Mouse (Mus musculus) layer of hippocampus, adult 9-10 months (tissue): ENCODE data around the gene Zfp105.
A peak's percentile ranks its signal among the peaks of the same experiment; 100 is the strongest.

Source experiments
- DNase-seq: peaks from one replicate; pipeline ENCODE4 v3.0.0; 2022; ENCODE audit warnings: low spot score

The Zfp105 gene

DNA sequence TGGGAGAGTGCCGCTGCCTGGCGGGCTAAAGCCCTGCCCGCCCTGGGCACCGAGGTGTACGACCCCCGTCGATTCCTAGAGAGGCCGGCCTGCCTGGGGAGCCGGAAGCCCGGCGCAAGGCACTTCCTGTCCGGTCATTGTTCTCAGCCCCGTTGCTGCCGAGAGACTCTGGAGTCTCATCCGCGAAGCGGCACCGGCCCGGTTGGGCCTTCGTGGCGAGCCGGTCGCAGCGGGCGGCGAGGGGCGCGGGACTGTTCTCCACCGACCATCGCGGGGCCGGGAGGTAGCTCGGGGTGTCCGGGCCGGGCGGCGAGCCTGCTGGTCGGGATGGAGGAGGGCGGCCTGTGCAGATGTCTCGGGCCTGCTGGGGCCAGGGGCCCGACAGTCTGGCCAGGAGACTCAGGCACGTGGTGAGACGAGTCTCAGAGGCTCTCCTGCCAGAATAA, at the start of gene Zfp105:
Zfp105 (plus strand) TSS at position 137 of the 446 bp plus-strand sequence.
- peak; percentile 29 for DNase-seq

DNA sequence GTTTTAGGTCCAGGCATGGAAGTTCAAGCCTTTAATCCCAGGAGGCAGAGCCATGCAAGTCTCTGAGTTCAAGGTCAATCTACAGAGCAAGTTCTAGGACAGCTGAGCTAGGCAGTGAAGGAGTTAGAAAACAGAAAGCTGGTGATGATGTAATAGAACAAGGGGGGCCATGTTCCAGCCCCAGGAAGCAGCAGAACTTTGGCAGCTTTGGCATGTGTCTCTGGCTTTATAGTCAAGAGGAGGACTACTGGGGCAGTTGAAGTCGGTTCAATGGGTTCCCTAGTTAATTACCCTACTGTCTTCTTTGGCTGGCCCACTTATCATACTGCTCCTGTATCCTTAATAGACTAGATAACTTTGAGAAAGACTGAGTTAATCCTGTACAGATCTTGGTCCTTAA, 48.2 kb upstream of the Zfp105 start:
- DNase-seq = no peak

DNA sequence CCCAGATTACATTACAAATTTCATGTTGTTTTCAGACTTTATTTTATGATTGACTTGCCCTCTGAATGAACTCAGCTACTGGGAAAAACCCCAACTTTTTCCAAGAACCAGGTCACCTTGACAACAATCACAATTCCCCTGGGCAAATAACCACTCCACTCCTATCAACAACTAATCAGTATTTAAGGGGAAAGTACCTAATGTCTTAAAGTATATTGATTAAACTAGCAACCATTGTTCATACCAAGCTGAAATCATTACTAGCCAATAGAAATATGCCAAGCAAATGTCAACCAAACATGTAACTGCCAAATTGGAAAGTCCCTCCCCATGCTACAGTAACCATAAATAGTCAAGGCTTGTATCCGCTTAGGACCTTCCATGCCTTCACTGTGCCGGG, 47.7 kb upstream of the Zfp105 start:
- no peak for DNase-seq

DNA sequence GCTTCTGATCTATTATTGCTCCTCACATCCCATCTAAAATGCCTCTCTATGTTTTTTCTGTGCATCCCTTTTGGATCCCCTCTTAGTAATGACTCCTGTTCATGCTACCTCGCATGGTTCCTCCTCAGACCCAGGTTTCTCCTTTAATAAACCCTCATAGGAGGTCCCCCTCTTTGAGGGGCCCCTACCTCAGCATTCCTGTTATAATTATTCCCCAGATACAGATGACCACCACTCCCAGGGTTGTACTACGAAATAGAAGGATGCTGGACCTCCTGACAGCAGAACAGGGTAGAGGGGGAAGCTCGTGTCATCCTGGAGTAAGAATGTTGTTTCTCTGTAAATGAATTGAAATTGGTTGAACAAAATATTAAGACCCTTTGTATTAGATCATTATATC, 37.5 kb upstream of the Zfp105 start, which contains the start of gene Zkscan7:
Zkscan7 (plus strand) TSS at position 301 of the 400 bp plus-strand sequence.
- no peak for DNase-seq

DNA sequence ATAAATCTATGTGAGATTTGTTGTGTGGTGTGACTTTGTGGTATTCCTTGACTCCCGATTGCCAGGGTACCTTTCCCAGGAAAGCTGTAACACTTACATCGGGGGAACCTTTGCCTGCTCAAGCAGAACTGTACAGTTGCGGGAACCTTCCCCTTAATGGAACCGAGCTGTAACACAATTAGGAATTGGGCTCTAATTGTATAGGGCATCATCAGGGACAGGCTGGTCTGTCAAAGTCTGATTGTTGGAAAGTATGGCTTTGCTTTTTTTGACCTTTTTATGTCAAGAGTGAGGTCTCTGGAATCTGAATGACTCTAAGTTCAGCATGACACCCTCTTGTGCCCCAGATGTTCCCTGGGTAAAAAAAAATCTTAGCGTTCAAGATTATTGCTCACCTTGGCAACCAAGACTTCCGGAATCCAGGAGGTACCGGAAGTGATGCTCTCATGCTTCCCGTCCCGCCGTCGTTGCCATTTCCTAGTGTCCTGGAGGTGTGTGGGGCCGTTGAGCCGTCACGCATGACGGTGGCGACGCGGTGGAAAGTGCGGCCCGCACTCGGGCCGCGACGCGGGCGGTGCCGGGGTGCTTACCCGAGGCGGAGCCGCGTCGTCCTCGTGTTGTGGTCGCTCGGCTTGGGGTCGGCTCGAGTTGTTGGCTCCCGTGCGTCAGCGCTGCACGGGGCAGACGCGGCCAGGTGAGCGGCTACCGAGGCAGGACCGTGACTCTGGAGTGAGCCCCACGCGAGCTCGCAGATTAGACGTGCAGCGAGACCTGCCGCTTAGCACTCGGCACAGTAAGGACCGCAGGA, 36.3 kb upstream of the Zfp105 start:
- peak; percentile 18 for DNase-seq

DNA sequence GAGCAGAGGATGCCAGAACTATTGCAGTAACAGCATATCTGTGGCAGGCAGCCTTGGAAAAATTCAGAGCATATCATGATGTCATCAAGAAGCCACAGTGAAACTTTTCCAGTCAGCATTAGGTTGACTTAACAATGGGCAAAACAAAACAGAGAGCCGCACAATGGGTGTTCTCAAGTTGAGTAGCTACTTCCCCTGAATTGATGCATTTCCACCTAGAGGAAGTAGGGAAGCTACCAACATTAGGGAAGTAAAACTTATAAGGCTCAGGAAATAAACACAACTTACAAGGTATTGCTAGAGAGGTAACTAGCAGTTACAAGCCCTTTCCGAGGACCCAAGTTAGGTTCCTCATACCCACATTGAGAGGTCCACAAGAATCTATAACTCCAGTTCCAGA, 21.8 kb upstream of the Zfp105 start:
- DNase-seq = no peak

DNA sequence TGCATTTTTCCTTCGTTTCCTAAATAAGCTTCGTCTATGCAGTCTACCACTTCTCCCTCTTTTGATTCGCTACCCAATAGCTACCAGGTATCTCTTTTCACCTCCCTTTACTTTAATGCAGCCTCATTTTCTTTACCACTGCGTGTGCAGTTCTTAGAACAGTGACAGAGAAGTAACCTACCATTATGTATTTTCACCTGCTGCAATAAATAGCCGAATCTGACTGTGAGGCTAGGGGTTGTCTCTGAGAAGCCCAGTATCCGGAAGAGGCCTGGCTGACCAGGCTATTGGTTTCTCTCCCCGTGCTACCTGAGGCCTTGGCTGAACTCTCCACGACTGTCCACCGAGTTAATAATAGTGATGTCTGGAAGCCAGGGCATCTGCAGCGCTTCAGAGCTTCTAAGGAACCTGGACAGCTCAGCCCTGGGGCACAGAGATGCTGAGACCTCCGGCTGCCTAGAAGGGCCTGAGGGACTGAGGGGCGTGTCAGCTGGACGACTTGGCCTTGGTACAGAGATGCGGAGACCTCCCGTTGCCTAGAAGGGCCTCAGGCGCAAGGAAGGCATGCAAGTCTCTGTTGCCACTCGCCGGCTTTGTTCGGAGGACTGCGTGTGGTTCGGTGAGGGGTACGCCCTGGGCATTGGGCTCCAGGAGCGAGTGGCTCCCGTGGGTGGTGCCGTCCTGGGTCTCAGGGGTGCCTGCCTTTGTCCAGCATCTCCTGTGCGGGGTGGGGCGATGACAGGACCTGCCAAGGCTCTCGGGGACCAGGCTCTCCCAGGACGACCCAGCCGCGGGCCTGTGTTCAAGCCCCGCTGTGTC, 19.9 kb upstream of the Zfp105 start:
- no peak for DNase-seq

DNA sequence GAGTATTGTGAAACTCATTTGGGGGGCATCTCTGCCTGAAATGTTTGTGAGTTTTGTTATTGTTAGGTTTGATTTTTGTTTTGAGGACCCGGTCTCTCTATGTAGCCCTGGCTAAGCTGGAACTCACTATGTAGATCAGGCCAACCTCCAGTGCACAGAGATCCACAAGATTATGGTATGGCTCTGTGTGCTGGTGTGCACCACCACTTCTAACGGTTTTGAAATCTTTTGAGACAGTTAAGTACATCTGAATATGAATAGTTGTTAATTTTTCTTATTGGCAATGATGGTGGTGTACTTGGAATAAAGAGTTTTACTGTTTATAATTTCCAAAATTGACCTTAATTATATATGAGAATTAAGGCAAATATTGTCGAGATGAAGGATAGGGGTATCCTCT, 436 bp upstream of the Zfp105 start:
- no peak for DNase-seq

DNA sequence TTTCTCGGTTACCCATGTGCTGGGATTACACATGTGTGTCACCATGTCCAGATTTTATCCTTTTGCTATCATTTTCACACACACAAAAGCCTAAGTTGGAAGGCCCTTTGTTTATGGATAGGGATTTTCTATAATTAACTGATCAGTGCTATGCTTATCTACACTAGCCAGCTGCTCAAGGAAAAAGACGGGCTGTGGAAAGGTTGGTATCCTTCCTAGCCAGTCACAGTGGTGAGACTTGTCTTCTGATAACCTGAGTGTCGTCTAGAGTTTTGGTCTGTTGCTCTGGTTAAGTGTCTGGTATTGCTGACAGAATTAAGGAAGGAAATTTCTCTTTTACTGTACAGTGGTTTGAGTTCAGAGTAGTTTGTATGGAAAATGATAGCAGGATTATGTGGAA, 6.0 kb downstream of the Zfp105 start:
- DNase-seq = no peak

DNA sequence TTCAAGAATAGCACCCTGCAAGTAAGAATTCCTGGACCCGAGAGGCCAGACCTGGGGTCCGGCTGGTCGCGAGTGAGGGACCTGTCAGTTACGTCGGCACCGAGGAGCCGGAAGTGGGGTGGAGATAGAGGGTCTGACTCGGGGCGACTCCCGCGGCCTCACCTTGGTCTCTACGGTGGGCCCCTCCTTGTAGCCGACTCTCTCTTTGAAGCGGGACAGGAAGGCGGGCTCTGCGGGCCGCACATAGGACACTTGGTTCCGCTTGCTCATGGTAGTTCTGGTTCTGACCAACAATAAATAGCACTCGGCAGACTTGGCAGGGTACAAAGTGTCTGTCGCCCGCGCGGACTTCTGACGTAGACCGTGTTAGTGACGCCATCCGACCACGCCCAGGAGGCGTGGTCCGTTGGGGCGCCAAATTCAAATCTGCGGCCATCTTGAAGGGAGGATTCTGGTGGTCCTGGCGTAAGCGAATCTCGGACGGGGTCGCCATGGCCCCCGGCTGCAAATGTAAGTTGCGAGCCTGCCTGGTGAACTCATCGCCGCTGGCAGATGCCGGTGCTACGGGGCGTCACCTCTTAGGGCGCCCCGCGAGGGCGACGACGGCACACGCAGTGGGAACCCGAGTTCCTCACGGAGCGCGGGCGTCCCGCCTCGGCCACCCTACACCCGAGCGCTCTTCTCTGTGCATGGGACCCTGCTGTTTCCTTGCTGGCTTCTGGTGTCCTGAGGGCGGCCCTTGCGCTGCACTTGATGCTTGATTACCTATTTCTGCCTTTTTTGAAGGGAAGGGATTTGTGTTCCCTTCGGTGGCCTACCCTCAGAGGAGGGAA, 28.0 kb downstream of the Zfp105 start, which contains the start of the genes 1110059G10Rik and Kif15:
1110059G10Rik (minus strand) TSS at position 358 of the 833 bp plus-strand sequence.
Kif15 (plus strand) TSS at position 404 of the 833 bp plus-strand sequence.
- DNase-seq = peak; percentile 87
